Mouse (Mus musculus) lung, postnatal 0 days (tissue): ENCODE measurements around the gene Trip10.

Source experiments
- CTCF ChIP-seq: IDR thresholded peaks from 2 replicates; pipeline ENCODE4 v1.5.1; 2016; ENCODE audit warnings: antibody characterized with exemption, mild to moderate bottlenecking
- EP300 ChIP-seq: IDR thresholded peaks from 2 replicates; pipeline ENCODE4 v1.6.1; 2016; ENCODE audit warnings: antibody characterized with exemption, mild to moderate bottlenecking, control low read depth

- peak; percentile 91 for TF ChIP-seq CTCF
- no peak; the same call in 1 of the 2 replicates for TF ChIP-seq EP300
These were observed 1.0 kb upstream of the Trip10 start, which contains the start of gene Gpr108 for GRCm38 (mm10) chr17:57248201-57248699.
